Mouse (Mus musculus): ENCODE measurements around the gene Sp3. TPM values are rescaled to one million over a fixed set of nuclear protein-coding genes. Genes with fewer than 3 reads are reported as not detected.

Gene Sp3
- total and polyA plus RNA-seq, 3 experiments = 10.9 to 130 (median 129) TPM

DNA sequence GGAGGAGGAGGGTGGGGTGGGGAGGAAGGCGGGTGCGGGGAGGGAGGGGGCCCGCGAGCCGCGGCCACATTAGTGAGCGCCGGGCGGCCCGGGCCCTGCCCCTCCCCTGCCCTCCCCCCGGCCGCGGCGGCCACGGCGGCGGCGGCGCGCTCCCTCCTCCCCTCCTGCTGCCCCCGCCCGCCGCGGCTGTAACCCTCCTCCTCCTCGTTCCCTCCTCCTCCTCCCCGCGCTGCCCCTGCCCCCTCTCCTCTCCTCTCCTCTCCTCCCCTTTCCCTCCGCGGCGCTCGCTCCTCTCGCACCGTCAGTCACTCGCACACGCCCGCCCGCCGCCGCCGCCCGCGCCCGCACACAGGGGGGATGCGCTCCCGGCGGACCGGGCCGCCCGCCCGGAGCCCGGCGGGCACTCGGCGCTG, 581 bp downstream of the Sp3 start:
- Histone ChIP-seq H3K4me3 (ENCODE audit: low read depth, low read length) (peak overlapping the region; percentile 94), H3K36me3 (replicated peaks) (peaks cover 8% of the 10 kb centered on the region), H3K4me1 (ENCODE audit: insufficient read depth, low read depth, low read length) (peaks cover 31% of the 10 kb centered on the region), H3K9me3 (replicated peaks) (no peaks in the 10 kb centered on the region), H3K27me3 (ENCODE audit: insufficient read depth, low read length) (no peaks in the 10 kb centered on the region)
- ATAC-seq (ENCODE audit: extremely low read depth, insufficient number of reproducible peaks, low FRiP score, poor library complexity, severe bottlenecking) (peak; percentile 73), DNase-seq (ENCODE audit: low spot score) (peak; percentile 74)
- TF ChIP-seq GATA1 (IDR thresholded peaks at IDR 0.05; ENCODE audit: borderline replicate concordance, low read length) (no peak), CTCF (IDR thresholded peaks at IDR 0.05; ENCODE audit: low read depth, low read length) (no peak), GATA2 (IDR thresholded peaks at IDR 0.05; ENCODE audit: borderline replicate concordance, low read depth, low read length) (no peak), POLR2AphosphoS5 (IDR thresholded peaks at IDR 0.05; ENCODE audit: insufficient replicate concordance, low read depth, low read length) (no peak)

DNA sequence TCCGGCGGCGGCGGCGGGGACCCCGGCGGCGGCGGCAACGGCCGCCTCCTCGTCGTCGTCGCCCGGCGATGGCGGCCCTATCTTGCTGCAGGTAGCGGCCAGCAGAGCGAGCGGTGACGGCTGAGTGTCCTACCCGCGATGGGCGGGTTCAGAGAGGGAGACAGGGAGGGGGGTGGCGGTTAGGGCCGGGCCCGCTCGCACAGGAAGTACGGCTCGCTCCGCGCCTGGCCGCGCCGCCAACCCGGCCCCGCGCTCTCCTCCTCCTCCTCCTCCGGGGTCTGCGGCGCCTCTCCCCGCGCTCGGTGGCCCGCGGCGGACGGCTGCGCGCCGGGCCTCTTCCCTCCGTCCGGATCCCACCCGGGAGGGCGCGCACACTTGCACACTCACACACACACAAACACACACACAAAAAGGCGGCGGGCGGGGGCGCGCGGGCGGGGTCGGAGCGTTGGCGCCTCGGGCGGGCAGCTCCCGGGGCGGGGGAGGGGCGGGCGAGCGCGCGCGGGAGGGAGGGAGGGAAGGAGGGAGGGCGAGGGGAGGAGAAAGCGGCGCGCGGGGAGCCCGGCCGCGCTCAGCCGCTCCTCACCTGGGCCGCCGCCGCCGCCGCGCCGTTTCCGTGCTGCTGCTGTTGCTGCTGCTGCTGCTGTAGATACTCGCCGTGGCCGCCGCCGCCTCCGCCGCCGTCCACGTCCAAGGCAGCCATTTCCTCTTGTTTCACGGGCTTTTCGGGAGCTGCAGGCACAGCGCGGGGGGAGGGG, 1.2 kb downstream of the Sp3 start:
- TF ChIP-seq GATA1 (IDR thresholded peaks at IDR 0.05; ENCODE audit: borderline replicate concordance, low read length) (no peak), CTCF (IDR thresholded peaks at IDR 0.05; ENCODE audit: low read depth, low read length) (no peak), TAL1 (conservative IDR thresholded peaks at IDR 0.05; ENCODE audit: low read depth, low read length) (no peak), GATA2 (IDR thresholded peaks at IDR 0.05; ENCODE audit: borderline replicate concordance, low read depth, low read length) (no peak), POLR2AphosphoS5 (IDR thresholded peaks at IDR 0.05; ENCODE audit: insufficient replicate concordance, low read depth, low read length) (no peak)
- no peaks in the 10 kb centered on the region for H3K9me3 ChIP-seq (replicated peaks)
- DNase-seq (ENCODE audit: low spot score) (peak; percentile 77), ATAC-seq (ENCODE audit: extremely low read depth, insufficient number of reproducible peaks, low FRiP score, poor library complexity, severe bottlenecking) (peak; percentile 47; the same call in 1 of the 2 replicates)
- peaks cover 28% of the 10 kb centered on the region for H3K4me1 ChIP-seq (ENCODE audit: insufficient read depth, low read depth, low read length)
- peak overlapping the region; percentile 94 for H3K4me3 ChIP-seq (ENCODE audit: low read depth, low read length)
- H3K36me3 ChIP-seq (replicated peaks) = peaks cover 8% of the 10 kb centered on the region
- no peaks in the 10 kb centered on the region for H3K27me3 ChIP-seq (ENCODE audit: insufficient read depth, low read length)

DNA sequence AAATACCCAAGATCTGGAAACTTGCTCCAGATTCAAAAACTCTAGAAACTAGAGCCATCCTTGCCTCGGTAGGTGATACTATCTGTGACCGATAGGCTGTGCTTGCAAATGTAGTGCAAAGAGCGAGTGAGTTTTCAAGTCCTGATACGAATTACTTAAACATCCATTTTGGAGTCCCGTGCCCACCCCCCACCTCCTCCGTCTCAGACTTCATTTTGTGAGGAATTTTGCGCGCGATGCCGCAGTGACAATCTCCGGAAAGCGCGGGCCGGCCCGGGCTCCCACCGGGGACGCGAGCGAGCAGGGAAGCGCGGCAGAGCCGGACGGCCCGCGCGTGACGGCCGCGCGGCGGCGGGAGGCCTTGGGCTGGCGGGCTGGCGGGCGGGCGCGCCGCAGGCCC, 1.8 kb downstream of the Sp3 start:
- DNase-seq (ENCODE audit: low spot score) = peak; percentile 31
- Histone ChIP-seq H3K36me3 (replicated peaks) (peaks cover 8% of the 10 kb centered on the region), H3K27me3 (ENCODE audit: insufficient read depth, low read length) (no peaks in the 10 kb centered on the region), H3K9me3 (replicated peaks) (no peaks in the 10 kb centered on the region), H3K4me3 (ENCODE audit: low read depth, low read length) (peak overlapping the region; percentile 94), H3K4me1 (ENCODE audit: insufficient read depth, low read depth, low read length) (peaks cover 33% of the 10 kb centered on the region)
- no peak for TF ChIP-seq CTCF (IDR thresholded peaks at IDR 0.05; ENCODE audit: low read depth, low read length)
- TF ChIP-seq GATA2 (IDR thresholded peaks at IDR 0.05; ENCODE audit: borderline replicate concordance, low read depth, low read length) = no peak
- no peak for TF ChIP-seq GATA1 (IDR thresholded peaks at IDR 0.05; ENCODE audit: borderline replicate concordance, low read length)
- TF ChIP-seq TAL1 (conservative IDR thresholded peaks at IDR 0.05; ENCODE audit: low read depth, low read length) = no peak
- TF ChIP-seq POLR2AphosphoS5 (IDR thresholded peaks at IDR 0.05; ENCODE audit: insufficient replicate concordance, low read depth, low read length) = no peak
- ATAC-seq (ENCODE audit: extremely low read depth, insufficient number of reproducible peaks, low FRiP score, poor library complexity, severe bottlenecking) = no peak

DNA sequence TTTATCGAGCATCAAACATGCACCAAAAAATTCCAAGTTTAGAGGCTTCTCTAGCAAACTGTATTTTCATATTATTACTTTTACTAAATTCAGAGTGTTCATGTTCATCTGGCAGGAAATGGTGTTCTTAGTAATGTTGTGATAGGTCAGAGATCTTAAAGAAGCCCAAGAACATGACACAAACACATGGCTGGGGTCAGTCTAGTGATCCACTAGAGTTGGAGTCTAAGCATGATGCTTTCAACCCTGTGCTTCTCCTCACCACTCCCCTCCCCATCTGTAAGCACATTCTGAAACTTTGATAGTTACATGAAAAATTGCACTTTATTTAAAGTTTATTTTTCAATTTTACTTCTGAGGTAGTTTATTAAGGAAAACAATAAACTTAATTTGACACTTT, 3.0 kb downstream of the Sp3 start:
- TF ChIP-seq CTCF (IDR thresholded peaks at IDR 0.05; ENCODE audit: low read depth, low read length) (no peak), TAL1 (conservative IDR thresholded peaks at IDR 0.05; ENCODE audit: low read depth, low read length) (no peak), GATA1 (IDR thresholded peaks at IDR 0.05; ENCODE audit: borderline replicate concordance, low read length) (no peak)
- no peak for ATAC-seq (ENCODE audit: extremely low read depth, insufficient number of reproducible peaks, low FRiP score, poor library complexity, severe bottlenecking)
- H3K36me3 ChIP-seq (replicated peaks) = peaks cover 10% of the 10 kb centered on the region
- H3K27me3 ChIP-seq (ENCODE audit: insufficient read depth, low read length) = no peaks in the 10 kb centered on the region
- no peak for DNase-seq (ENCODE audit: low spot score)
- peaks cover 30% of the 10 kb centered on the region for H3K4me1 ChIP-seq (ENCODE audit: insufficient read depth, low read depth, low read length)
- peak overlapping the region; percentile 57; the same call in 1 of the 2 replicates for H3K4me3 ChIP-seq (ENCODE audit: low read depth, low read length)
- no peaks in the 10 kb centered on the region for H3K9me3 ChIP-seq (replicated peaks)

DNA sequence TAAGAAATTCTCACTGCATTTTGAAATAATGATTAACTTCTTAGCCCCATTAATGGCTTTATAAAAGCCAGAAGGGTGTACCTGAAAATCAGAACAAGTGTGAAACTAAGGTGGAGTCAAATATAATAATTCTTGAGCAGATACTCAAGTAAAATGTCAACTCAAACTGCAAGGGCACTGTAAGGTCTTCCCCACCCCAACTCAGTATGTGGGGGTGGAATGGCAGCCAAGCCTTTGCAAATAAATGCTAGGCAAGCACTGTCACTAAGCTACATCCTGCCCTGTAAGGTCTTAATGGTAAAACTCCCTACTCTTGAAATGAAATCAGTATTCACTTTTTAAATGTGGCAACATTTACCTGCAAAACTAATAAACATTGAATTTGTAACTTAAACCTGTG, 4.2 kb downstream of the Sp3 start:
- Histone ChIP-seq H3K9me3 (replicated peaks) (no peaks in the 10 kb centered on the region), H3K4me1 (ENCODE audit: insufficient read depth, low read depth, low read length) (peaks cover 20% of the 10 kb centered on the region), H3K4me3 (ENCODE audit: low read depth, low read length) (no peak overlapping the region), H3K27me3 (ENCODE audit: insufficient read depth, low read length) (no peaks in the 10 kb centered on the region), H3K36me3 (replicated peaks) (peaks cover 22% of the 10 kb centered on the region)
- DNase-seq (ENCODE audit: low spot score) (no peak), ATAC-seq (ENCODE audit: extremely low read depth, insufficient number of reproducible peaks, low FRiP score, poor library complexity, severe bottlenecking) (no peak)
- no peak for TF ChIP-seq GATA1 (IDR thresholded peaks at IDR 0.05; ENCODE audit: borderline replicate concordance, low read length)
- TF ChIP-seq GATA2 (IDR thresholded peaks at IDR 0.05; ENCODE audit: borderline replicate concordance, low read depth, low read length) = no peak
- TF ChIP-seq POLR2AphosphoS5 (IDR thresholded peaks at IDR 0.05; ENCODE audit: insufficient replicate concordance, low read depth, low read length) = no peak
- no peak for TF ChIP-seq CTCF (IDR thresholded peaks at IDR 0.05; ENCODE audit: low read depth, low read length)
- TF ChIP-seq TAL1 (conservative IDR thresholded peaks at IDR 0.05; ENCODE audit: low read depth, low read length) = no peak

DNA sequence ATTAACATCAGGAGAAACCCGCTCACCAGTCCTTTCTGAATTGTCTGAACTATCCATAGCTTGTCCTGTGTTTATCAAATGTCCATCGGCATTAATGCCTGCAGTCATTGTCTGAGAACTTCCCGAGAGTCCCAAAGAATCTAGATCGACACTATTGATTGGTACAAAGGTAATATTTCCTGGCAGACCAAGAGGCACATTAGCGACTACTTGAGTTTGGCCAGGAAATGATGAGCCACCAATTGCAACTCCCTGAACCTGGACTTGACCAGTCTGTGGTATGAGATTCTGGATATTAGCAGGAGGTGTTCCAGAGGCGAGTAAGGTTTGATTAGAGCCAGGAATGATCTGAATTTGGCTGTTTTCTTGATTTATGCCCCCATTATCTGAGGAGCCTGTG, 9.4 kb downstream of the Sp3 start:
- DNase-seq (ENCODE audit: low spot score) (no peak), ATAC-seq (ENCODE audit: extremely low read depth, insufficient number of reproducible peaks, low FRiP score, poor library complexity, severe bottlenecking) (no peak)
- Histone ChIP-seq H3K4me3 (ENCODE audit: low read depth, low read length) (no peak overlapping the region), H3K9me3 (replicated peaks) (no peaks in the 10 kb centered on the region), H3K27me3 (ENCODE audit: insufficient read depth, low read length) (no peaks in the 10 kb centered on the region), H3K36me3 (replicated peaks) (peaks cover 52% of the 10 kb centered on the region), H3K4me1 (ENCODE audit: insufficient read depth, low read depth, low read length) (peaks cover 14% of the 10 kb centered on the region; the same call in 1 of the 2 replicates)
- TF ChIP-seq POLR2AphosphoS5 (IDR thresholded peaks at IDR 0.05; ENCODE audit: insufficient replicate concordance, low read depth, low read length) = no peak
- TF ChIP-seq CTCF (IDR thresholded peaks at IDR 0.05; ENCODE audit: low read depth, low read length) = no peak
- no peak for TF ChIP-seq GATA2 (IDR thresholded peaks at IDR 0.05; ENCODE audit: borderline replicate concordance, low read depth, low read length)
- no peak for TF ChIP-seq TAL1 (conservative IDR thresholded peaks at IDR 0.05; ENCODE audit: low read depth, low read length)
- no peak for TF ChIP-seq GATA1 (IDR thresholded peaks at IDR 0.05; ENCODE audit: borderline replicate concordance, low read length)

Data from G1E (cell line).